Mouse (Mus musculus): ENCODE results near the gene Cdh23. TPM values are rescaled to one million over a fixed set of nuclear protein-coding genes. Genes with fewer than 3 reads are reported as not detected.

The Cdh23 gene
- polyA plus RNA-seq, 1 experiment from 2014 or later, result 2.0 TPM

- Histone ChIP-seq H3K4me2 (no peak overlapping the region), H3K9me3 (no peaks in the 10 kb centered on the region), H3K9ac (no peak overlapping the region), H3K36me3 (no peaks in the 10 kb centered on the region), H3K4me1 (replicated peaks) (no peaks in the 10 kb centered on the region), H3K27me3 (no peaks in the 10 kb centered on the region), H3K4me3 (no peak overlapping the region), H3K27ac (no peak overlapping the region)
- 90% methylated on average over 16 of the region's 16 CpGs for WGBS
- no peak for ATAC-seq (ENCODE audit: low FRiP score)
Measured at GRCm38 (mm10) chr10:60376704-60377103, 319.6 kb downstream of the Cdh23 start.

GRCm38 (mm10) chr10:60373937-60374578 is 322.2 kb downstream of the Cdh23 start:
- H3K4me1 ChIP-seq (replicated peaks), result peaks cover 4% of the 10 kb centered on the region; the same call in 1 of the 2 replicates
- H3K36me3 ChIP-seq, result no peaks in the 10 kb centered on the region
- no peak overlapping the region for H3K27ac ChIP-seq
- H3K9ac ChIP-seq, result no peak overlapping the region
- no peaks in the 10 kb centered on the region for H3K9me3 ChIP-seq
- no peak for ATAC-seq (ENCODE audit: low FRiP score)
- no peak overlapping the region for H3K4me3 ChIP-seq
- H3K4me2 ChIP-seq, result no peak overlapping the region
- no peaks in the 10 kb centered on the region for H3K27me3 ChIP-seq
- 66% methylated on average over 8 of the region's 8 CpGs for WGBS

- Histone ChIP-seq H3K4me3 (no peak overlapping the region), H3K4me1 (replicated peaks) (peaks cover 4% of the 10 kb centered on the region; the same call in 1 of the 2 replicates), H3K27ac (no peak overlapping the region), H3K9ac (no peak overlapping the region), H3K36me3 (no peaks in the 10 kb centered on the region), H3K9me3 (no peaks in the 10 kb centered on the region), H3K4me2 (no peak overlapping the region), H3K27me3 (no peaks in the 10 kb centered on the region)
- 73% methylated on average over 6 of the region's 6 CpGs for WGBS
- ATAC-seq (ENCODE audit: low FRiP score), result no peak
Measured at GRCm38 (mm10) chr10:60373543-60373936, 322.8 kb downstream of the Cdh23 start.

GRCm38 (mm10) chr10:60371596-60372386 is 324.5 kb downstream of the Cdh23 start:
- WGBS, result 75% methylated on average over 5 of the region's 5 CpGs
- no peaks in the 10 kb centered on the region for H3K36me3 ChIP-seq
- H3K9ac ChIP-seq, result no peak overlapping the region
- no peak overlapping the region for H3K4me2 ChIP-seq
- H3K27ac ChIP-seq, result no peak overlapping the region
- ATAC-seq (ENCODE audit: low FRiP score), result no peak
- no peaks in the 10 kb centered on the region for H3K27me3 ChIP-seq
- peaks cover 4% of the 10 kb centered on the region; the same call in 1 of the 2 replicates for H3K4me1 ChIP-seq (replicated peaks)
- no peak overlapping the region for H3K4me3 ChIP-seq
- no peaks in the 10 kb centered on the region for H3K9me3 ChIP-seq

- no peak overlapping the region for H3K27ac ChIP-seq
- no peaks in the 10 kb centered on the region for H3K27me3 ChIP-seq
- ATAC-seq (ENCODE audit: low FRiP score), result no peak
- no peaks in the 10 kb centered on the region for H3K9me3 ChIP-seq
- 74% methylated on average over 5 of the region's 5 CpGs for WGBS
- no peak overlapping the region for H3K4me2 ChIP-seq
- H3K4me3 ChIP-seq, result no peak overlapping the region
- H3K9ac ChIP-seq, result no peak overlapping the region
- no peaks in the 10 kb centered on the region for H3K36me3 ChIP-seq
- H3K4me1 ChIP-seq (replicated peaks), result peaks cover 4% of the 10 kb centered on the region; the same call in 1 of the 2 replicates
Measured at GRCm38 (mm10) chr10:60370601-60371061, 325.7 kb downstream of the Cdh23 start.

- Histone ChIP-seq H3K27ac (no peak overlapping the region), H3K9ac (no peak overlapping the region), H3K36me3 (no peaks in the 10 kb centered on the region), H3K27me3 (no peaks in the 10 kb centered on the region), H3K4me3 (no peak overlapping the region), H3K4me2 (no peak overlapping the region), H3K9me3 (no peaks in the 10 kb centered on the region), H3K4me1 (replicated peaks) (peaks cover 4% of the 10 kb centered on the region; the same call in 1 of the 2 replicates)
- 71% methylated on average over 2 of the region's 2 CpGs for WGBS
- no peak for ATAC-seq (ENCODE audit: low FRiP score)
Measured at GRCm38 (mm10) chr10:60370098-60370497, 326.2 kb downstream of the Cdh23 start.

- Histone ChIP-seq H3K4me2 (no peak overlapping the region), H3K36me3 (no peaks in the 10 kb centered on the region), H3K9me3 (no peaks in the 10 kb centered on the region), H3K27me3 (no peaks in the 10 kb centered on the region), H3K4me1 (replicated peaks) (peaks cover 4% of the 10 kb centered on the region; the same call in 1 of the 2 replicates), H3K9ac (no peak overlapping the region), H3K4me3 (no peak overlapping the region), H3K27ac (no peak overlapping the region)
- 86% methylated on average over 6 of the region's 6 CpGs for WGBS
- no peak for ATAC-seq (ENCODE audit: low FRiP score)
Measured at GRCm38 (mm10) chr10:60369405-60369804, 326.9 kb downstream of the Cdh23 start.

GRCm38 (mm10) chr10:60367904-60368303 is 328.4 kb downstream of the Cdh23 start:
- whole genome bisulfite sequencing, result 76% methylated on average over 4 of the region's 4 CpGs
- H3K4me2 ChIP-seq, result no peak overlapping the region
- no peak overlapping the region for H3K9ac ChIP-seq
- H3K36me3 ChIP-seq, result no peaks in the 10 kb centered on the region
- no peak overlapping the region for H3K4me3 ChIP-seq
- no peak overlapping the region for H3K27ac ChIP-seq
- H3K4me1 ChIP-seq (replicated peaks), result peaks cover 11% of the 10 kb centered on the region
- no peak for ATAC-seq (ENCODE audit: low FRiP score)
- no peaks in the 10 kb centered on the region for H3K27me3 ChIP-seq
- H3K9me3 ChIP-seq, result no peaks in the 10 kb centered on the region

GRCm38 (mm10) chr10:60367145-60367544 is 329.1 kb downstream of the Cdh23 start:
- Histone ChIP-seq H3K27ac (no peak overlapping the region), H3K4me2 (no peak overlapping the region), H3K36me3 (no peaks in the 10 kb centered on the region), H3K4me3 (no peak overlapping the region), H3K9me3 (no peaks in the 10 kb centered on the region), H3K4me1 (replicated peaks) (peaks cover 18% of the 10 kb centered on the region), H3K9ac (no peak overlapping the region), H3K27me3 (no peaks in the 10 kb centered on the region)
- WGBS, result 84% methylated on average over 2 of the region's 2 CpGs
- ATAC-seq (ENCODE audit: low FRiP score), result no peak

GRCm38 (mm10) chr10:60363426-60363825 is 332.9 kb downstream of the Cdh23 start:
- 71% methylated on average over 6 of the region's 6 CpGs for WGBS
- no peak overlapping the region for H3K4me2 ChIP-seq
- no peak overlapping the region for H3K27ac ChIP-seq
- H3K4me3 ChIP-seq, result no peak overlapping the region
- H3K27me3 ChIP-seq, result no peaks in the 10 kb centered on the region
- no peak for ATAC-seq (ENCODE audit: low FRiP score)
- peaks cover 29% of the 10 kb centered on the region for H3K4me1 ChIP-seq (replicated peaks)
- no peak overlapping the region for H3K9ac ChIP-seq
- no peaks in the 10 kb centered on the region for H3K9me3 ChIP-seq
- no peaks in the 10 kb centered on the region for H3K36me3 ChIP-seq

- WGBS, result 49% methylated on average over 2 of the region's 2 CpGs
Measured at GRCm38 (mm10) chr10:60362310-60362628, 334.0 kb downstream of the Cdh23 start.

GRCm38 (mm10) chr10:60361615-60362309 is 334.5 kb downstream of the Cdh23 start:
- 55% methylated on average over 12 of the region's 12 CpGs for WGBS
- H3K4me3 ChIP-seq, result no peak overlapping the region
- peak overlapping the region; percentile 36; the same call in 1 of the 2 replicates for H3K9ac ChIP-seq
- H3K36me3 ChIP-seq, result no peaks in the 10 kb centered on the region
- H3K27me3 ChIP-seq, result no peaks in the 10 kb centered on the region
- no peak overlapping the region for H3K4me2 ChIP-seq
- H3K27ac ChIP-seq, result peak overlapping the region; percentile 35; the same call in 1 of the 2 replicates
- H3K4me1 ChIP-seq (replicated peaks), result peaks cover 32% of the 10 kb centered on the region
- no peaks in the 10 kb centered on the region for H3K9me3 ChIP-seq
- no peak for ATAC-seq (ENCODE audit: low FRiP score)

More at GRCm38 (mm10) chr10:60362310-60362628, 334.0 kb downstream of the Cdh23 start:
- Histone ChIP-seq H3K27ac (peak overlapping the region; percentile 35; the same call in 1 of the 2 replicates), H3K36me3 (no peaks in the 10 kb centered on the region), H3K4me3 (no peak overlapping the region), H3K4me2 (no peak overlapping the region), H3K9ac (no peak overlapping the region), H3K9me3 (no peaks in the 10 kb centered on the region), H3K4me1 (replicated peaks) (peaks cover 32% of the 10 kb centered on the region), H3K27me3 (no peaks in the 10 kb centered on the region)
- ATAC-seq (ENCODE audit: low FRiP score), result no peak
